Mouse (Mus musculus): ENCODE results near the gene Gm49358.

Gm49358 gene

GRCm38 (mm10) chr10:86863429-86863828 lies 99.7 kb downstream of the Gm49358 start:
- DNase-seq (ENCODE audit: low spot score in 2 of 2), result no peak

GRCm38 (mm10) chr10:86872121-86872520 lies 108.3 kb downstream of the Gm49358 start:
- no peak for DNase-seq (ENCODE audit: low spot score in 2 of 2)

GRCm38 (mm10) chr10:86872591-86872990 lies 108.8 kb downstream of the Gm49358 start:
- DNase-seq (ENCODE audit: low spot score in 2 of 2), result no peak

- DNase-seq (ENCODE audit: low spot score in 2 of 2), result no peak
Observed at GRCm38 (mm10) chr10:86878721-86879120, 114.9 kb downstream of the Gm49358 start.

GRCm38 (mm10) chr10:86880071-86880806 lies 116.5 kb downstream of the Gm49358 start:
- DNase-seq (ENCODE audit: low spot score in 2 of 2), result no peak

- no peak for DNase-seq (ENCODE audit: low spot score in 2 of 2)
Observed at GRCm38 (mm10) chr10:86881448-86881847, 117.7 kb downstream of the Gm49358 start.
